Mouse (Mus musculus): ENCODE measurements around the gene Dscam. TPM values are rescaled to one million over a fixed set of nuclear protein-coding genes. Genes with fewer than 3 reads are reported as not detected.

The Dscam gene
- total and polyA plus RNA-seq, 3 experiments = 0.01 TPM; not detected in 2

DNA sequence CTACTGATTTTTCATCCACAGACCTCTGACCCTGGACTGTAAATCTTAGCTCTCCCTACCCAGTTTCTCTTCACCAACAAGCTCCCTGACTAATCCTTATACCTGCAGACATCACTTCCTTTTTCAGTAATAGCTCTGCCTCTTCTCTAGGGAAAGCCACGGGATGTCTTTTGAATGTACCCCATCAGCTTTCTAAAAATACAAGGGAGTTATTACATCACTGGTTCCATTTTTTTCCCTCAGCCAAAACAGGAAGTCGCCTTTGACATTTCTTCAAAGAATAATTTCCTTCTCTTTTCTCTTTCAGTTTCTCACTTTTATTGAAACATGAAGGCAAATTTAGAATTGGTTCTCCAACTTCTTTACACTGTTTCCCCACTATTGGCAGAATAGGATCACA, 67.5 kb downstream of the Dscam start:
- no peak for DNase-seq

- no peak for DNase-seq
These were observed 70.5 kb downstream of the Dscam start for GRCm38 (mm10) chr16:97100091-97100490.

DNA sequence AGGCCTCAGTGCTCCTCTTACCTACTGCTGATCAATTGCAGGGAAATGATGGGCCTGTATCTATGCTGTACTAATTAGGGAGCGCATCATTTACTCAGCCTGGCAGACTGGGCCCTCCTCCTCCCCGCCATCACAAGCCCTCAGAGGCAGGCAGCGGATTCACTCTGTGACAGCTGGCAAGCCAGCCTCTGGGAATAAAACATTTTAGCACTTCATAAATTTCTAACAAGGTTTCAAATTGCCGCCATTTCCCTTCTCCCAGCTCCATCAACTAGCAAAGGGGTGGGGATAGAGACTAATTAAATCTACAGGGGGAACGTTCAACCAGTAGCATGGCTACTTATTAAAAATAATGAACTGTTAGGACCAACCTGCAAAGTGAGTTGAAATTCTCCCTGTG, 72.0 kb downstream of the Dscam start:
- no peak for DNase-seq

GRCm38 (mm10) chr16:97096709-97097108, 73.8 kb downstream of the Dscam start:
- DNase-seq = peak; percentile 71

GRCm38 (mm10) chr16:97095496-97095895, 75.1 kb downstream of the Dscam start:
- no peak for DNase-seq

DNA sequence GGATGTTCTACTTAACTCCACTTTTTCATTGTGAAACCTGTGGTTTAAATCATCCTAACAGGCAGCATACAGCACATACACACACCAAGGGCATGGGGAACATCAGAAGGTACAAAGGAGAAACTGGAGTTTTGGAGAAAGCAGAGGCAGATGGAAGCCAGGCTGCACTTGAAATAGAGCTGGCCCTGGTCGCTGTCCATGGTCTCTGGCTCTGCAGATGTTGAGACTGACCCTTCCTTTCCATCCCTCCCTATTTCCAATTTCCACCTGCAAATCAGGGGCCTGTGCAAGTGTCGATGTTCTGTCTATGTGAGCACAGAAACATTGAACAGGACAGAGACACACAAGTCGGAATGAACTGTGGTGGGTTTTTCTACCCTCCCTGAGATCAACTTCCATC, 81.2 kb downstream of the Dscam start:
- DNase-seq = no peak

- DNase-seq = no peak
These were observed 86.9 kb downstream of the Dscam start for GRCm38 (mm10) chr16:97083694-97084093.

DNA sequence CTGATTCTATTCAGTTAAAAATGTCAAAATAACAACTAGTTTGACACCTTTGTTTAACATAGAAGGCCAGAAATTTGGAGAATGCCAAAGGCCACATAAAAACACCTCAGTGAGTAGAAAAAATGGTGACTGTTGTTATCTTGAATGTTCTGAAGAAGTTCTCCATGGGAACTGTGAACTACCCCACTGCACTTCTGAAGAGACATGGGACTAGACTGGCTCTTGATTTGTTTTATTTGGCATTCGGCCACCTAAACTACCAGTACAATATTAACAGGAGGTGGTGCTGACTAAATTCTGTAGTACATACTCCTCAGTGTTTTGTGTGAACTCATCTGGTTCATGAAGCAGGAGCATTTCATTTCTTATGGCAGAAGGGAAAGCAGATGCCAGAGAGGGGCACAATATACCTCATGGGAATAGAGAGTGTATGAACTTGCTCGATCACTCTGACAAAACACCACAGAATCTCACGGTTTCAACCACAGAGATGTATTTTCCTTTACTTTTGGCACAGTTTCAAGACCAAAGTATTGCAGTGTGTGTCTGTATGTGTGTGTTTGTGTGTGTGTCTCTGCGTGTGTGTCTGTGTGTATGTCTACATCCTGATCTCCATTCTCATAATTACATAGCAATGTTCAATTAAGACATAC, 94.5 kb downstream of the Dscam start:
- DNase-seq = no peak

DNA sequence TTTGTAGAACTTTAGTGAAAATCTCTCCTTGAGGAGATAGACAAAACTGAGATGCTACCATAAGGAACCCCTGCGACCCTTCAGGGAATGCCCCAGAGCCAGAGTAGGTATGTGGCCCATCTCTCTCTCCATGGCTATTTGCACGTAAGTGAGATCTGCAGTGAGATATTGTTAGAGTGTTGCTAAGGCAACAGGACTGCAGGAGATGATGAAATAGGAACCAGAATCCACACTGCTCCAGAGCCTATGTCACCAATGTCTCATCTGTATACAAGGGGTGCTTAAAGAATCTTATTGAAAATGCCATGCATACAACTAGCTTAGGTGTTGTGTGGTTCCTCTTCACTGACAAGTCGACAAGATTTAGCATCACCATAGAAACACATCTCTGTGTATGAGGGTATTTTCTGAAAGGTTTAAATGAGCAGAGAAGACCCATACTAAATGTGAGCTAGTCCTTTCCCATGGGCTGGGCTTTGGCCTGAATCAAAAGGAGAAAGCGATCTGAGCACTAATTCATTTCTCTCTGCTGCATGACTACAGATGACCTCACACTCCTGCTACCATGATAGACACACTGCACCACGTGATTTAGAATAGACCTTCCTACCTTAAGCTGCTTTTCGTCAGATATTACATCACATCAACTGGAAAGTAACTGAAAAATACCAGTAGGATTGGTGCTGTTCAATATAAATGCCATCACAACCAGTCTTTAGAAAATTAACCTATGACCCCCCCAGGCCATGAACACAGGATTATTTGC, 95.2 kb downstream of the Dscam start:
- DNase-seq = no peak

DNA sequence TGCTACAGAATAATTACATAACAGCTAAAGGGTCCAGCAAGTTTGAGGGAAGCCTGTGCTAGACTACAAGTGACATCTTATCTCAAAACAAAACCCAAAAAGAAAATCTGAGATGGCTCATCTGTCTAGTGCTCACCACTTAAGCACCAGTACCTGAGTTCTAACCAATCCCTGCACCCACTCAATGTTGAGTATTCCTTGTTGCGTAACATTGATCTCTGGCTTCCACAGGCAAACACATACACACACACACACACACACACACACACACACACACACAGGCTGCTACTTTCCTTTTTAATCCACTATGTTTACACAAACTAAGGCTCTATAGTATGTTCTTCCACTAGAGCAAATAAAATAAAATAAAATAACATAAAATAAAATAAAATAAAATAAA, 96.7 kb downstream of the Dscam start:
- DNase-seq = no peak

DNA sequence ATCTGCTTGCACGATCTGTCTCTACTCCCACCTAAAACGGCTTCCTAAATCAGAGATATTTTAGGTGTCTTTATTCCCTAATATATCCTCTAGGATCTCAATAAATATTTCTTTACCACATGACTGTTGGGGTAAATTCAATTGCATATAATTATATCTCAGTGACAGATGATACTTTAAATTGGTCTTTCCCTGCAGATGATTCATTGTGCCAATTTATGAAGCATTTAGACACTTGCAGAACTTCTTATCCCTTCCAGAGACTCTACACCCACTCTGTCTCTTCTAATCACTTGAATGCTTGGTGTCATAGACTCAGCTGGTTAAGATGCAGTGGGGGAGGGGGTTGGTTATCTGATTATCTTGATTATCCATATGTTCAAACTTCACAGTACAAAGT, 97.9 kb downstream of the Dscam start:
- DNase-seq = no peak

DNA sequence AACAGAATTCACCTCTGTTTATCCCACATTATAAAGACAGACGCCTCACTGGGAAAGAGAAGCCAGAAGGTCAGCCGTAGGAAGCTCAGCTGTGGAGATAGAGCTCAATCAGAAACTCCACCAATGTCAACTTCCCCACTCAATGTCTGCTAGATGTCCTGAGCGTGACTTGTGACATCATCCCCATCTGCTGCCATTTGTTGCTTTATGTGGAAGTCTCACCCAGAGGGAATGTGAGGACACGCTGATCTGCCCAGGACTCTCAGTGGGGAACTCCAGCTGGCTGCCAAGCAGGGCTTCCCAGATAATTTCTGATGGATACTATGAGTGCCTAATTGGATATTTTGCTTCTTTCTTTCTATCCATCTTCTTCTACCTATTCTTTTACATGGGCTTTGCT, 103.7 kb downstream of the Dscam start:
- DNase-seq = no peak

GRCm38 (mm10) chr16:97062207-97062606, 108.3 kb downstream of the Dscam start:
- DNase-seq = no peak

DNA sequence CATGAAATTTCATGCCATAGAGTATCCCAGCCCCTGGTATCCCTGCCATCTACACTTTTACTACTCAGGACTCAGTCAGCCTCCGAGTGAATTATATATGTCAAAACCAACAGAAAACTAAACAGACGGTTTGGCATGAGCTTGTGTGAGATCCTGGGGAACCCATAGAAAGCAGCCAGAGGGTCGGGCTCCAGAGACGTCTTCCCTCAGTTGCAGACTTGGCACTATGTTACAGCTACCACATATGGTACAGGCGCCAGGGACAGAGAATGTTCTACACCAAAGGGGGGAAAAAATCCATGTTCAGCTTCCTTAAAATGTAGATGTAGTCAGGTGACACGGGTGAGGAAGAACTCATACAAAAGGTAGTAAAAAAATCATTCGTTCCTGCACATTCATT, 109.2 kb downstream of the Dscam start:
- no peak for DNase-seq

- no peak for DNase-seq
These were observed 109.8 kb downstream of the Dscam start for GRCm38 (mm10) chr16:97060736-97061135.

GRCm38 (mm10) chr16:97060276-97060675, 110.3 kb downstream of the Dscam start:
- no peak for DNase-seq

GRCm38 (mm10) chr16:97035271-97035670, 135.3 kb downstream of the Dscam start:
- DNase-seq = no peak

DNA sequence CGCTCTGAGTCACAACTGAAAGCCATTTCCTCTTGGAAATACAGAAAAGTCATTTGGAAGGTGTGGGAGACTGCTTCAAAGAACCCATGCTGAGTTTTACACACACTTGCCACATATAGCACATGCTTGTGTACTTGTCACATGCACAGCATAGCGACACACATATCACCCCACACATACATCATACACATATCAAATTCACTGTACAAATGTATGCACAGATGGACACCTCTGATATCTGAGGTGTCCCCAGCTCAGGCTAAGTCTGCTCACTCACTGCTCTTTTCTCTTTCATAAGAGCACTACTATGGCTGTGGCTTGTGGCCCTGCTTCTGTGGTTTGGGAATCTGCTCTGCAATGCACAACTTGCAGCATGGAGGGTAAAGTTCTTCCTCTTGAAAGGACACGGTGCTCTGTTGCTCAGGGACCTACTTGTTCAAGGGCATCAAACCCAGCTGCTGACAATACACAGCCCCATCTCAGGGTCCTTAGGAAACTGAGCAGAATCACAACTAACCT, 137.0 kb downstream of the Dscam start:
- no peak for DNase-seq

DNA sequence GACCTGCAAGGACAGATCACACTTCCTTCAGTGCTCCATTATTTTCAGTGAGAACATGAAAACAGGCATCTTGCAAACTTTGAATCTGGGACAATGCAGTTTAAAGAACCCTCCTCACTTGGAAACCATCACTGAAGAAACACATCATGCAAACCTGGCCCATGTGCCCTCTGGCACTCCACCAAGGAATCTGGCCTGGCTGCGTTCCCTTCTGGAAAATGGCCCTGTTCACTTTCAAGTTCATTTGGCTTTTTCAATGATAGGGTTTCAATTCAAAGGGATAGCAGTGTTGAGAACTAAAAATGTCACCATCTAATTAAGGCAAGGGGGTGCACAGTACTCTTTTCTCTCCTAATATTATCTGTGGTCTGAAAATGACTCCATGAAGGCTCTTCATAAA, 142.9 kb downstream of the Dscam start:
- DNase-seq = peak; percentile 30

DNA sequence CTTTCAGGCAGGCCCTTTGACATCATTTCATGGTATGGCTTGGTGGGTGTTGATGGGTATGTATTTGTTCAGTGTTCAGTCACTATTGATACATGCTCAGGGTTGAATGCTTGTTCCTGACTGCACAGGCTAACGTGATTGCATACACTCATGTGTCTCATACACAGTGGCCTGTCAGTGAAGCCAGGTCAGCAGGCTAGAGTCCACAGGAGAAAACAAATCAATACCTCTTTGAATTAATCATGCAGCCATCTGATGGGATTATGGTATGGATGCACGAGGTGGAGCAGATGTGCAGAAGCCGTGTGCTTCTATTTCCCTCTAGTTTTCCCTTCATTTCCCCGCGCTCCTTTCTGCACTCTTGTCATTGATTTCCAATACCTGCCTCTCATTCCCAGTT, 143.7 kb downstream of the Dscam start:
- no peak for DNase-seq

DNA sequence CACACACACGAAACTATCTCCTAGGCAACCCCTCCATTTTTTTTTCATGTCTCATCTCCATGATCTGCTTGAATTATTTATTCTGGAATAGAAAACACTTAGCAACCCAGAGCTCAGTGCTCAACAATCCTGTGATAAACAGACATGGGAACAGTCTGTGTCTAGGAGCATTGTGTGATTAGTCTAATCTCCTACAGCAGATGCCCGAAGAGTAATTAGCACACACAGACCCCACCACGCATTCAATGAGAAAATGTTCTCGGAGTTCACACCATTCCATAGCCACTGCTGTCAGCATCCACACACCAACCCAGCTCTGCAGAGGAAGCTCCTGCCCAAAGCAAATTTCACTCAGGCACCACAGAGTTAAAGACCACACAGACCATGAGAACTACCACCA, 146.1 kb downstream of the Dscam start:
- no peak for DNase-seq

GRCm38 (mm10) chr16:97021496-97021895, 149.1 kb downstream of the Dscam start:
- DNase-seq = no peak

- no peak for DNase-seq
These were observed 152.2 kb downstream of the Dscam start for GRCm38 (mm10) chr16:97018304-97018703.
